Mouse (Mus musculus): Measurements from ENCODE around the gene H2-T24.
"Not testable (repeated sequence)": the region's sequence is repeated elsewhere in the genome, so short reads cannot be mapped to it uniquely, and the experiment has no call there.

The H2-T24 gene

DNA sequence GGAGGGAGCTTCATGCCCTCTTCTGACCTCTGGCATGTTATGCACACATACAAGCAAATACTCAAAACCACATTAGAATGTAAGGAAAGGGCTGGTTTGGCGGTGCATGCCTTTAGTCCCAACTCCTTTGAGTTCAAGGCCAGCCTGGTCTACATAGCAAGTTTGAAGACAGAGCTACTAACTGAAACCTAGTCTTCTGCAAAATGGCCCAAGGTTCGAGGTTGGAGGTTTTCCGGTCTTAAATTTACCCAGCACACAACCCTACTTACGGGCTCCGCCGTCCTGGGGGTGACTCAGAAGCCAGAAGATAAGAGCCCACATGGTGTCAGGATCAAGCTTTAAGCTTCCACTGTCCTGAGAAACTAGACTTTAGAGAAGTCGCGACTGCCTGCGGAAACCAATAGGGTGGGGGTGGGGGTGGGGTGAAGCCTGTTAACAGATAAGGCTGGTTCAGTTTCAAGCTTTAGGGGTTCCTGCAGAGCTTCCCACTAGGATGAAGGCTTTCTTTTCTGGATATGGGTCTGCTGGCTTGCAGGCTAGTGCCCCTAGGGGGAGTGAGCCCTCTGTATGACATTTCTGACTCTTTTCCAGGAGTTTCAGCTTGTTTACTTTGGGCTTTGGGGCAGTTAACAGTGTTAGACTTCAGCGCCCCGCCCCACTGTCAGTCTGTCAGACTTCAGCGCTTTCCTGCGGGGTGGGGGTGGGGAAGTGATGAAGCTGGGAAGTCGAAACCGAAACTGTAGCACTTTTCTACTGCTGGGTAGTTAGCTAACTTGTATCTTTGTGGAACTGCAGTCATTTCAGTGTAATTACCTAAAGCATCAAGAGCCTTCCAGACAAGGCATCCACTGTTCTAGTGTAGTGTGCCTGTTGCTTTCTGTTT, at the start of gene H2-T24:
Gene H2-T24 (minus strand): TSS at position 370 of the 883 bp plus-strand sequence.
- Histone ChIP-seq H3K4me3 (replicated peaks; ENCODE audit: low read length) (no peak within 1 kb of the TSS; the same call in 1 of the 2 replicates), H3K36me3 (ENCODE audit: insufficient read depth, low read length) (peaks cover 43% of the 10 kb centered on the region), H3K9me3 (ENCODE audit: low read length) (peaks cover 7% of the 10 kb centered on the region; the same call in 1 of the 2 replicates), H3K4me1 (replicated peaks; ENCODE audit: low read depth, low read length) (peaks cover 69% of the 10 kb centered on the region), H3K27me3 (ENCODE audit: insufficient read depth, low read length) (no peaks in the 10 kb centered on the region)
- TF ChIP-seq CTCF (conservative IDR thresholded peaks at IDR 0.05; ENCODE audit: low read length): no peak
- TF ChIP-seq POU5F1 (IDR thresholded peaks at IDR 0.05; ENCODE audit: borderline replicate concordance, low read length): no peak
- TF ChIP-seq NANOG (IDR thresholded peaks at IDR 0.05; ENCODE audit: borderline replicate concordance, low read length): no peak

GRCm38 (mm10) chr17:36060829-36061228, 40.5 kb upstream of the H2-T24 start:
- no peak overlapping the region for H3K4me3 ChIP-seq (replicated peaks; ENCODE audit: low read length)
- no peak for TF ChIP-seq POU5F1 (IDR thresholded peaks at IDR 0.05; ENCODE audit: borderline replicate concordance, low read length)
- TF ChIP-seq CTCF (conservative IDR thresholded peaks at IDR 0.05; ENCODE audit: low read length): peak; percentile 87
- H3K9me3 ChIP-seq (ENCODE audit: low read length): peaks cover 16% of the 10 kb centered on the region
- peaks cover 55% of the 10 kb centered on the region for H3K27me3 ChIP-seq (ENCODE audit: insufficient read depth, low read length)
- H3K36me3 ChIP-seq (ENCODE audit: insufficient read depth, low read length): no peaks in the 10 kb centered on the region
- no peaks in the 10 kb centered on the region; the same call in 1 of the 2 replicates for H3K4me1 ChIP-seq (replicated peaks; ENCODE audit: low read depth, low read length)

DNA sequence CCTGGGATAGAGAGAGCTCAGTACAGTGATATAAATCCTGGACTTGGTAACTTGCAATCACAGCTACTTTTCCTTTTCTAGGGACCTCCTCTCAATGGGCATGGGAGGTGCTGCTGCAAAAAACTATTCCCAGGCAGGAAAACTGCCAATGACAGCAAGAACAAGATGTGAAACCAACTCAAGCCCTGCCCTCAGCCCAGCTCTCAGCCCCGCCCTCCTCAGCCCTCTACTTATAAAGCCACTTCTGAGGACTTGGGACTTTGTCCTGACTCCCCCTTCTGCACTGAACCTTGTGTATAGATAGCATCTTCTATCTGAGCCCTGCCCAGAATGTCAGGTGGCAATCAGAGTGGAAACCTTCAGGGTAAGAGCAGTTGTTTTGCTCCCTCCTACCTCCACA, 38.0 kb upstream of the H2-T24 start, which contains the start of gene Gm11127:
Gene Gm11127 (minus strand): TSS at position 10 of the 400 bp plus-strand sequence.
- peak within 1 kb of the TSS; percentile 55; the same call in 1 of the 2 replicates for H3K4me3 ChIP-seq (replicated peaks; ENCODE audit: low read length)
- H3K27me3 ChIP-seq (ENCODE audit: insufficient read depth, low read length): peaks cover 41% of the 10 kb centered on the region
- peaks cover 16% of the 10 kb centered on the region for H3K9me3 ChIP-seq (ENCODE audit: low read length)
- not testable (repeated sequence) for H3K4me1 ChIP-seq (replicated peaks; ENCODE audit: low read depth, low read length); H3K36me3 ChIP-seq (ENCODE audit: insufficient read depth, low read length)

- H3K4me3 ChIP-seq (replicated peaks; ENCODE audit: low read length): peak overlapping the region; percentile 55; the same call in 1 of the 2 replicates
- not testable (repeated sequence) for H3K36me3 ChIP-seq (ENCODE audit: insufficient read depth, low read length); H3K4me1 ChIP-seq (replicated peaks; ENCODE audit: low read depth, low read length)
- peaks cover 16% of the 10 kb centered on the region for H3K9me3 ChIP-seq (ENCODE audit: low read length)
- H3K27me3 ChIP-seq (ENCODE audit: insufficient read depth, low read length): peaks cover 38% of the 10 kb centered on the region
Observed at GRCm38 (mm10) chr17:36057927-36058326, 37.6 kb upstream of the H2-T24 start.

DNA sequence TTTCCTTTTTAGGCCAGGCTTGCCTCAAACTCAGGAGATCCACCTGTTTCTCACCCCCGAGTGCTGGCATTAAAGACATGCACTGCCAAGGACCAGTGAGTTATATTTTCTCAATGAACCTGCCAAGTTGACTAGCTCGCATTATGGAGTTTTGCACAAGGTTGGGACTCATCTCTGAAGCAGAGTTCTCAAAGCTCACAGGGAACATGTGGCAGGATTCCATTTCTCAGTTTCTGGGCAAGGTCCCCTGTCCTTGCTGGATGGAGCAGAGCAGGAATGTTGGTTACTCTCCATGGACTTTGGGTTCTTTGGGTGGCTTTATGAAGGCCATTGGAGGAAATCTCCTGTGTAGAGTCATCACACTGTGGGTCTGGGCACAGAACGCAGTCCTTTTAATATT, 22.9 kb upstream of the H2-T24 start:
- Histone ChIP-seq H3K4me3 (replicated peaks; ENCODE audit: low read length) (no peak overlapping the region), H3K36me3 (ENCODE audit: insufficient read depth, low read length) (no peaks in the 10 kb centered on the region)
- TF ChIP-seq CTCF (conservative IDR thresholded peaks at IDR 0.05; ENCODE audit: low read length): no peak

GRCm38 (mm10) chr17:36042610-36043169, 22.3 kb upstream of the H2-T24 start, which contains the start of the genes H2-T22 and Gm6034:
TSS of gene H2-T22 (minus strand) at chr17:36042747.
TSS of gene Gm6034 (plus strand) at chr17:36042961.
- H3K4me3 ChIP-seq (replicated peaks; ENCODE audit: low read length): peak within 1 kb of the TSS; percentile 39
- not testable (repeated sequence) for H3K9me3 ChIP-seq (ENCODE audit: low read length)

More for the DNA sequence above, 22.9 kb upstream of the H2-T24 start:
- Histone ChIP-seq H3K4me1 (replicated peaks; ENCODE audit: low read depth, low read length) (peaks cover 3% of the 10 kb centered on the region; the same call in 1 of the 2 replicates), H3K27me3 (ENCODE audit: insufficient read depth, low read length) (peaks cover 51% of the 10 kb centered on the region), H3K9me3 (ENCODE audit: low read length) (no peaks in the 10 kb centered on the region)

GRCm38 (mm10) chr17:36042055-36042454, 21.7 kb upstream of the H2-T24 start:
- H3K4me1 ChIP-seq (replicated peaks; ENCODE audit: low read depth, low read length); H3K9me3 ChIP-seq (ENCODE audit: low read length): not testable (repeated sequence)
- peaks cover 44% of the 10 kb centered on the region for H3K27me3 ChIP-seq (ENCODE audit: insufficient read depth, low read length)
- H3K36me3 ChIP-seq (ENCODE audit: insufficient read depth, low read length): peaks cover 12% of the 10 kb centered on the region
- peak overlapping the region; percentile 39 for H3K4me3 ChIP-seq (replicated peaks; ENCODE audit: low read length)

More at GRCm38 (mm10) chr17:36042610-36043169, 22.3 kb upstream of the H2-T24 start, which contains the start of the genes H2-T22 and Gm6034:
- peaks cover 50% of the 10 kb centered on the region for H3K27me3 ChIP-seq (ENCODE audit: insufficient read depth, low read length)
- not testable (repeated sequence) for H3K4me1 ChIP-seq (replicated peaks; ENCODE audit: low read depth, low read length); H3K36me3 ChIP-seq (ENCODE audit: insufficient read depth, low read length)

DNA sequence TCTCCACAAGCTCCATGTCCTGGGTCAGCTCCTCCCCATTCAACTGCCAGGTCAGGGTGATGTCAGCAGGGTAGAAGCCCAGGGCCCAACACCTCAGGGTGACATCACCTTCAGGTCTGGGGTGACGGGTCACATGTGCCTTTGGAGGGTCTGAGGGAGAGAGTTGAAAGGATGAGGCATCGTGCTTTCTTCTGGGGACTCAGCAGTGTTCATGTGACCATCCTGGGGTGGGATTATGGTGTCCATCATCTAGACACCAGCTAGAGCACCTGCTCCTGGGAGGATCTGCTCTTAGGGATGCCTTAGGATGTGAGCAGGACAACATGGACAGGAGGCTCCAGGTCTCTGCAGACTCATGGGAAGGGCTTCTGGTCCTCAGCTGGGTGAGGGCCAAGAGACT, 20.2 kb upstream of the H2-T24 start:
- H3K36me3 ChIP-seq (ENCODE audit: insufficient read depth, low read length): peaks cover 13% of the 10 kb centered on the region
- peaks cover 42% of the 10 kb centered on the region for H3K27me3 ChIP-seq (ENCODE audit: insufficient read depth, low read length)
- not testable (repeated sequence) for H3K4me1 ChIP-seq (replicated peaks; ENCODE audit: low read depth, low read length); H3K4me3 ChIP-seq (replicated peaks; ENCODE audit: low read length); H3K9me3 ChIP-seq (ENCODE audit: low read length)

GRCm38 (mm10) chr17:36036126-36036525, 15.8 kb upstream of the H2-T24 start:
- H3K4me3 ChIP-seq (replicated peaks; ENCODE audit: low read length); H3K9me3 ChIP-seq (ENCODE audit: low read length): not testable (repeated sequence)
- Histone ChIP-seq H3K27me3 (ENCODE audit: insufficient read depth, low read length) (peaks cover 10% of the 10 kb centered on the region), H3K4me1 (replicated peaks; ENCODE audit: low read depth, low read length) (peaks cover 16% of the 10 kb centered on the region), H3K36me3 (ENCODE audit: insufficient read depth, low read length) (peaks cover 13% of the 10 kb centered on the region)

Data from E14TG2a.4 (cell line).